Mouse (Mus musculus): ENCODE results near the gene Ell3. TPM values are rescaled to one million over a fixed set of nuclear protein-coding genes. Genes with fewer than 3 reads are reported as not detected.

The Ell3 gene
- polyA plus RNA-seq, 1 experiment = 18.1 TPM

DNA sequence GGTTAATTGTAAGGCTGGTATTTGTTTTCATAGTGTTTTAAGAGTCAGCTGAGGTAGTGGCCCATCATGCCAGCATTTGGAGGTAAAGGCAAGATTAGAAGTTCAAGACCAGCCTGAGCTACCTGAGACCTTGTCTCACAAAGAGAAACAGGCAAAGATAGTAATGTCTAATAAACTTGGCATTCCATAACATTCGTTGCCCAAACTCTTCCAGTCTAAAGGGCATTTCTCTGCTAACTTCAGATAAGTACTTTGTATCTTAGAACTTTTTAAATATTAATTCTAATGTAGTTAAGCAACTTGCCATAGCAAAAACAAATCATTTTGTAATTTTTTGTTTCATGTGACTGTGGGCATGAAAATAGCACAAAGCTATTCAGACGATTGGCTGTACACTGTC is 20.9 kb downstream of the Ell3 start:
- no peak overlapping the region for H3K4me3 ChIP-seq (ENCODE audit: low read depth, low read length)
- H3K27me3 ChIP-seq (ENCODE audit: control insufficient read depth, insufficient read depth, low read length, poor library complexity, severe bottlenecking) = no peaks in the 10 kb centered on the region
- TF ChIP-seq POLR2A (IDR thresholded peaks at IDR 0.05; ENCODE audit: insufficient read depth, low read length) = no peak
- TF ChIP-seq EP300 (IDR thresholded peaks at IDR 0.05; ENCODE audit: insufficient read depth, low read depth, low read length) = no peak
- TF ChIP-seq CTCF (IDR thresholded peaks at IDR 0.05; ENCODE audit: low read depth, low read length) = no peak
- H3K9ac ChIP-seq (ENCODE audit: low read depth, poor library complexity, severe bottlenecking) = no peak overlapping the region
- H3K4me1 ChIP-seq (ENCODE audit: control insufficient read depth, insufficient read depth, low read length) = no peaks in the 10 kb centered on the region
- peaks cover 74% of the 10 kb centered on the region for H3K36me3 ChIP-seq (ENCODE audit: control insufficient read depth, insufficient read depth, low read length, poor library complexity, severe bottlenecking)
- no peak overlapping the region for H3K27ac ChIP-seq (ENCODE audit: insufficient read depth, low read length)
- no peaks in the 10 kb centered on the region for H3K9me3 ChIP-seq (replicated peaks; ENCODE audit: control insufficient read depth, insufficient read depth, low read length, poor library complexity, severe bottlenecking)

DNA sequence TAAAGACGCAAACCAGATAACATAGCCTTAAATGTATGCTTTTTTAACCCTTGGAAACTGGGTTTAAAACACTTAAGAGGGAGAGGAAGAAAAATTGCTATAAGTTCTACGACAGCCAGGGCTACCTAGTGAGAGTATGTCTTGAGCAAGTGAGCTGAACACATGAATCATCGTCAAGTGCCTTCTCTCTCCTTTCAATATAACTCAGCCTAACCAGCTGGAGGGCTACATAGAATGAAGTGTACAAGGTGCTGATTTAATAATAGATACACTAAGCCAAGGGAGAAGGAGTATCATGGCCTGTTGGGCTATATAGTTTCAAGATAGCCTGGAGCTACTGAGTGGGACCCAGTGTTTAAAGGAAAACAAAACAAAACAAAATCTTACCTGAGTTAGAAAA is 25.6 kb downstream of the Ell3 start:
- Histone ChIP-seq H3K36me3 (ENCODE audit: control insufficient read depth, insufficient read depth, low read length, poor library complexity, severe bottlenecking) (peaks cover 65% of the 10 kb centered on the region), H3K9ac (ENCODE audit: low read depth, poor library complexity, severe bottlenecking) (no peak overlapping the region), H3K27me3 (ENCODE audit: control insufficient read depth, insufficient read depth, low read length, poor library complexity, severe bottlenecking) (no peaks in the 10 kb centered on the region), H3K27ac (ENCODE audit: insufficient read depth, low read length) (no peak overlapping the region), H3K9me3 (replicated peaks; ENCODE audit: control insufficient read depth, insufficient read depth, low read length, poor library complexity, severe bottlenecking) (no peaks in the 10 kb centered on the region), H3K4me3 (ENCODE audit: low read depth, low read length) (no peak overlapping the region), H3K4me1 (ENCODE audit: control insufficient read depth, insufficient read depth, low read length) (no peaks in the 10 kb centered on the region)
- TF ChIP-seq EP300 (IDR thresholded peaks at IDR 0.05; ENCODE audit: insufficient read depth, low read depth, low read length) = no peak
- no peak for TF ChIP-seq POLR2A (IDR thresholded peaks at IDR 0.05; ENCODE audit: insufficient read depth, low read length)
- TF ChIP-seq CTCF (IDR thresholded peaks at IDR 0.05; ENCODE audit: low read depth, low read length) = no peak

DNA sequence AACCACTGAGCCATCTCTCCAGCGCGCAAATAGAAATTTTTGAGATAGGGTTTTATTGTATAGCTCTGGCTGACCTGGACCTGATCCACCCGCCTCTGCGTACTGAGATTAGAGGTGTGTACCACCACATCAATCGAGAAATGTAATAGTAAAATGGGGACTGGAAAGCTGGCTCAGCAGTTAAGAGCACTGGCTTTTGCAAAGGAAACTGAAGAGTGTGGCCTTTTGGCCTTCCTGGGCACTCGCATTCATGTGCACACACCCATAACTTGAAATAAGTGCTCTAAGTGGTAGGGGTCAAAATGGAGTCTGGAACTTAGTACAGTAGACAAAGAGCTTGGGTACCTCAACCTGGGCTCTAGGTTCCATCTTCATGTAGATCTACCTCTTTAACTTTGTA is 27.7 kb downstream of the Ell3 start:
- Histone ChIP-seq H3K9me3 (replicated peaks; ENCODE audit: control insufficient read depth, insufficient read depth, low read length, poor library complexity, severe bottlenecking) (no peaks in the 10 kb centered on the region), H3K36me3 (ENCODE audit: control insufficient read depth, insufficient read depth, low read length, poor library complexity, severe bottlenecking) (peaks cover 46% of the 10 kb centered on the region), H3K4me3 (ENCODE audit: low read depth, low read length) (no peak overlapping the region), H3K4me1 (ENCODE audit: control insufficient read depth, insufficient read depth, low read length) (no peaks in the 10 kb centered on the region), H3K9ac (ENCODE audit: low read depth, poor library complexity, severe bottlenecking) (no peak overlapping the region), H3K27me3 (ENCODE audit: control insufficient read depth, insufficient read depth, low read length, poor library complexity, severe bottlenecking) (no peaks in the 10 kb centered on the region), H3K27ac (ENCODE audit: insufficient read depth, low read length) (no peak overlapping the region)
- TF ChIP-seq POLR2A (IDR thresholded peaks at IDR 0.05; ENCODE audit: insufficient read depth, low read length) (no peak), EP300 (IDR thresholded peaks at IDR 0.05; ENCODE audit: insufficient read depth, low read depth, low read length) (no peak), CTCF (IDR thresholded peaks at IDR 0.05; ENCODE audit: low read depth, low read length) (no peak)

- Histone ChIP-seq H3K27me3 (ENCODE audit: control insufficient read depth, insufficient read depth, low read length, poor library complexity, severe bottlenecking) (no peaks in the 10 kb centered on the region), H3K4me3 (ENCODE audit: low read depth, low read length) (no peak overlapping the region), H3K9ac (ENCODE audit: low read depth, poor library complexity, severe bottlenecking) (0 out of 2 replicates have a peak overlapping the region, but pooled peaks have one; percentile 96), H3K4me1 (ENCODE audit: control insufficient read depth, insufficient read depth, low read length) (no peaks in the 10 kb centered on the region), H3K36me3 (ENCODE audit: control insufficient read depth, insufficient read depth, low read length, poor library complexity, severe bottlenecking) (peaks cover 40% of the 10 kb centered on the region), H3K27ac (ENCODE audit: insufficient read depth, low read length) (no peak overlapping the region), H3K9me3 (replicated peaks; ENCODE audit: control insufficient read depth, insufficient read depth, low read length, poor library complexity, severe bottlenecking) (no peaks in the 10 kb centered on the region)
- no peak for TF ChIP-seq CTCF (IDR thresholded peaks at IDR 0.05; ENCODE audit: low read depth, low read length)
These were observed 28.5 kb downstream of the Ell3 start for GRCm38 (mm10) chr2:121415591-121415990.

- Histone ChIP-seq H3K36me3 (ENCODE audit: control insufficient read depth, insufficient read depth, low read length, poor library complexity, severe bottlenecking) (peaks cover 39% of the 10 kb centered on the region), H3K9ac (ENCODE audit: low read depth, poor library complexity, severe bottlenecking) (0 out of 2 replicates have a peak overlapping the region, but pooled peaks have one; percentile 96)
- TF ChIP-seq CTCF (IDR thresholded peaks at IDR 0.05; ENCODE audit: low read depth, low read length) (no peak), EP300 (IDR thresholded peaks at IDR 0.05; ENCODE audit: insufficient read depth, low read depth, low read length) (no peak), POLR2A (IDR thresholded peaks at IDR 0.05; ENCODE audit: insufficient read depth, low read length) (no peak)
These were observed 29.0 kb downstream of the Ell3 start for GRCm38 (mm10) chr2:121415103-121415502.

GRCm38 (mm10) chr2:121414139-121414685 is 29.9 kb downstream of the Ell3 start:
- TF ChIP-seq POLR2A (IDR thresholded peaks at IDR 0.05; ENCODE audit: insufficient read depth, low read length) = no peak
- TF ChIP-seq CTCF (IDR thresholded peaks at IDR 0.05; ENCODE audit: low read depth, low read length) = no peak
- TF ChIP-seq EP300 (IDR thresholded peaks at IDR 0.05; ENCODE audit: insufficient read depth, low read depth, low read length) = no peak
- Histone ChIP-seq H3K27ac (ENCODE audit: insufficient read depth, low read length) (peak overlapping the region; percentile 88), H3K4me1 (ENCODE audit: control insufficient read depth, insufficient read depth, low read length) (no peaks in the 10 kb centered on the region), H3K27me3 (ENCODE audit: control insufficient read depth, insufficient read depth, low read length, poor library complexity, severe bottlenecking) (no peaks in the 10 kb centered on the region), H3K9ac (ENCODE audit: low read depth, poor library complexity, severe bottlenecking) (peak overlapping the region; percentile 96), H3K36me3 (ENCODE audit: control insufficient read depth, insufficient read depth, low read length, poor library complexity, severe bottlenecking) (peaks cover 35% of the 10 kb centered on the region), H3K4me3 (ENCODE audit: low read depth, low read length) (peak overlapping the region; percentile 100), H3K9me3 (replicated peaks; ENCODE audit: control insufficient read depth, insufficient read depth, low read length, poor library complexity, severe bottlenecking) (no peaks in the 10 kb centered on the region)

More at GRCm38 (mm10) chr2:121415103-121415502, 29.0 kb downstream of the Ell3 start:
- no peaks in the 10 kb centered on the region for H3K27me3 ChIP-seq (ENCODE audit: control insufficient read depth, insufficient read depth, low read length, poor library complexity, severe bottlenecking)
- no peaks in the 10 kb centered on the region for H3K4me1 ChIP-seq (ENCODE audit: control insufficient read depth, insufficient read depth, low read length)
- H3K9me3 ChIP-seq (replicated peaks; ENCODE audit: control insufficient read depth, insufficient read depth, low read length, poor library complexity, severe bottlenecking) = no peaks in the 10 kb centered on the region
- H3K4me3 ChIP-seq (ENCODE audit: low read depth, low read length) = no peak overlapping the region
- no peak overlapping the region for H3K27ac ChIP-seq (ENCODE audit: insufficient read depth, low read length)

Data from ES-Bruce4 (cell line).